Mouse (Mus musculus) myocyte (in vitro differentiated cells): ENCODE data around the gene Disp1. TPM values are rescaled to one million over a fixed set of nuclear protein-coding genes. Genes with fewer than 3 reads are reported as not detected.
A peak's percentile ranks its signal among the peaks of the same experiment; 100 is the strongest.

ENCODE experiments used
- H3K27me3 ChIP-seq: one replicate; pipeline ENCODE4 v1.6.1; 2011; ENCODE audit not compliant: control insufficient read depth, insufficient read depth, insufficient read length
- H3K36me3 ChIP-seq: one replicate; pipeline ENCODE4 v1.6.1; 2011; ENCODE audit not compliant: control insufficient read depth, insufficient read depth
- H3K4me2 ChIP-seq: one replicate; pipeline ENCODE4 v1.6.1; 2011; ENCODE audit warnings: low read depth, control low read depth
- H3K4me3 ChIP-seq: one replicate; pipeline ENCODE4 v1.5.1; 2011; ENCODE audit warnings: mild to moderate bottlenecking, control low read depth, moderate library complexity
- H3K79me2 ChIP-seq: one replicate; pipeline ENCODE4 v1.6.1; 2011; ENCODE audit not compliant: control insufficient read depth, insufficient read depth
- H3ac ChIP-seq: one replicate; pipeline ENCODE4 v1.6.1; 2011; ENCODE audit not compliant: control insufficient read depth, insufficient read length
- CEBPB ChIP-seq: IDR thresholded peaks from 2 replicates; pipeline ENCODE4 v1.6.1; 2011; ENCODE audit warnings: mild to moderate bottlenecking, moderate library complexity; ENCODE audit not compliant: poor library complexity, insufficient read depth, severe bottlenecking
- E2F4 ChIP-seq: IDR thresholded peaks from one replicate; pipeline ENCODE4 v1.6.1; 2011; ENCODE audit warnings: mild to moderate bottlenecking, control low read depth, moderate library complexity; ENCODE audit not compliant: insufficient read depth
- MAX ChIP-seq: IDR thresholded peaks from one replicate; pipeline ENCODE4 v1.6.1; 2011; ENCODE audit warnings: low read depth, mild to moderate bottlenecking, control low read depth
- MYOD1 ChIP-seq, 3 experiments: IDR thresholded peaks; one replicate each; pipeline ENCODE4 v1.6.1; 2011; ENCODE audit warnings: control low read depth in 2 of 3, low read depth in 2 of 3, mild to moderate bottlenecking in 2 of 3, moderate library complexity in 1 of 3; ENCODE audit not compliant: insufficient read length in 2 of 3, control insufficient read depth in 1 of 3
- MYOG ChIP-seq, 3 experiments: IDR thresholded peaks; one replicate each; pipeline ENCODE4 v1.6.1; 2011; ENCODE audit warnings: control low read depth in 2 of 3, low read depth in 2 of 3, mild to moderate bottlenecking in 2 of 3; ENCODE audit not compliant: insufficient read length in 2 of 3, control insufficient read depth in 1 of 3, insufficient read depth in 1 of 3
- POLR2A ChIP-seq: IDR thresholded peaks from one replicate; pipeline ENCODE4 v1.6.1; 2011; ENCODE audit warnings: low read depth, mild to moderate bottlenecking, control low read depth, moderate library complexity; ENCODE audit not compliant: insufficient read length
- POLR2AphosphoS2 ChIP-seq: IDR thresholded peaks from one replicate; pipeline ENCODE4 v1.6.1; 2011; ENCODE audit warnings: low read depth, control low read depth; ENCODE audit not compliant: insufficient read length
- REST ChIP-seq: IDR thresholded peaks from one replicate; pipeline ENCODE4 v1.6.1; 2011; ENCODE audit warnings: mild to moderate bottlenecking, control low read depth, moderate library complexity; ENCODE audit not compliant: insufficient read depth, insufficient read length
- SRF ChIP-seq: IDR thresholded peaks from one replicate; pipeline ENCODE4 v1.6.1; 2011; ENCODE audit warnings: low read depth; ENCODE audit not compliant: control insufficient read depth, insufficient read length
- TCF12 ChIP-seq: IDR thresholded peaks from one replicate; pipeline ENCODE4 v1.6.1; 2011; ENCODE audit warnings: mild to moderate bottlenecking, control low read depth; ENCODE audit not compliant: poor library complexity, insufficient read depth, severe bottlenecking
- TCF3 ChIP-seq: IDR thresholded peaks from one replicate; pipeline ENCODE4 v1.6.1; 2011; ENCODE audit warnings: low read depth, control low read depth; ENCODE audit not compliant: insufficient read length
- USF1 ChIP-seq: IDR thresholded peaks from one replicate; pipeline ENCODE4 v1.6.1; 2011; ENCODE audit warnings: low read depth, mild to moderate bottlenecking, control low read depth, moderate library complexity
- polyA plus RNA-seq: library from polyadenylated mRNA; unstranded; fragments of >200 nt; fragmentation: generic; extraction: Trizol; gene quantifications from one replicate; pipeline ENCODE4 v1.2.1, GENCODE M21; 2012; ENCODE audit warnings: missing spikeins

The Disp1 gene
- polyA plus RNA-seq, 1 experiment = 23.5 TPM

GRCm38 (mm10) chr1:183194151-183194550 is 27.2 kb downstream of the Disp1 start:
- peaks cover 6% of the 10 kb centered on the region for H3K79me2 ChIP-seq
- TF ChIP-seq MYOG (IDR thresholded peaks at IDR 0.05; ENCODE audit: control insufficient read depth in 1 of 3, insufficient read depth in 1 of 3, insufficient read length in 2 of 3, low read depth in 2 of 3) (no peak), MAX (no peak), E2F4 (no peak), CEBPB (no peak), TCF3 (no peak), REST (no peak), POLR2AphosphoS2 (no peak), MYOD1 (IDR thresholded peaks at IDR 0.05; ENCODE audit: control insufficient read depth in 1 of 3, insufficient read length in 2 of 3, low read depth in 2 of 3) (no peak), USF1 (no peak), SRF (no peak), POLR2A (no peak), TCF12 (no peak)
- no peaks in the 10 kb centered on the region for H3K27me3 ChIP-seq
- H3K4me2 ChIP-seq = peak overlapping the region; percentile 89
- peak overlapping the region; percentile 6 for H3K4me3 ChIP-seq
- H3K36me3 ChIP-seq = no peaks in the 10 kb centered on the region
- H3ac ChIP-seq = no peak overlapping the region

DNA sequence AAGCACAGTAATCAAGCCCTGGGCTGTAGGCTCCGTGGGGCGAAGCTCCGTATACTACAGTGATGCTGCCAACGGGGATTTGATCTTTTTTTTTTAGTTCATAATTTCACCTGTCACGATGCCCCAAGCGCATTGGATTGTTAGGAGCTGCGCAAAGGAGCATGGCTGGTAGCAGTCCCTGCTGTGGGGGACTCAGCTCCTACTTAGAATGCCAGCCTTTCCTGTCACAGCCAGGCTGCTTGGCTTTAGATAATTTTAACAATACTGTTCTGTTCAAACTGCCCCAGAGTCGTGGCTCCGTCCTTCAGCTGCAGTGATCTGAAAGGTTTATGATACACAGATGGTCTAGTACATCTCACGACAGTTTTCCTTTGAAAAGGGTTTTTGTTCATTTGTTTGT is 29.9 kb downstream of the Disp1 start:
- Histone ChIP-seq H3K36me3 (peaks cover 3% of the 10 kb centered on the region), H3K79me2 (no peaks in the 10 kb centered on the region), H3ac (no peak overlapping the region), H3K4me3 (no peak overlapping the region), H3K27me3 (no peaks in the 10 kb centered on the region), H3K4me2 (no peak overlapping the region)
- no peak for TF ChIP-seq SRF
- TF ChIP-seq TCF3 = no peak
- TF ChIP-seq POLR2A = no peak
- TF ChIP-seq CEBPB = no peak
- TF ChIP-seq MYOG (IDR thresholded peaks at IDR 0.05; ENCODE audit: control insufficient read depth in 1 of 3, insufficient read depth in 1 of 3, insufficient read length in 2 of 3, low read depth in 2 of 3) = no peak
- TF ChIP-seq MAX = no peak
- TF ChIP-seq TCF12 = no peak
- TF ChIP-seq REST = no peak
- TF ChIP-seq MYOD1 (IDR thresholded peaks at IDR 0.05; ENCODE audit: control insufficient read depth in 1 of 3, insufficient read length in 2 of 3, low read depth in 2 of 3) = no peak

- TF ChIP-seq POLR2A = no peak
- TF ChIP-seq MYOD1 (IDR thresholded peaks at IDR 0.05; ENCODE audit: control insufficient read depth in 1 of 3, insufficient read length in 2 of 3, low read depth in 2 of 3) = no peak
- TF ChIP-seq MYOG (IDR thresholded peaks at IDR 0.05; ENCODE audit: control insufficient read depth in 1 of 3, insufficient read depth in 1 of 3, insufficient read length in 2 of 3, low read depth in 2 of 3) = no peak
- no peak for TF ChIP-seq TCF12
- TF ChIP-seq TCF3 = no peak
- TF ChIP-seq E2F4 = no peak
- no peak for TF ChIP-seq CEBPB
- TF ChIP-seq SRF = no peak
- no peak for TF ChIP-seq USF1
- TF ChIP-seq MAX = no peak
- no peak for TF ChIP-seq REST
- TF ChIP-seq POLR2AphosphoS2 = no peak
- Histone ChIP-seq H3K27me3 (no peaks in the 10 kb centered on the region), H3ac (no peak overlapping the region), H3K4me2 (no peak overlapping the region), H3K4me3 (no peak overlapping the region), H3K36me3 (peaks cover 3% of the 10 kb centered on the region), H3K79me2 (no peaks in the 10 kb centered on the region)
These were observed 30.9 kb downstream of the Disp1 start for GRCm38 (mm10) chr1:183190456-183190855.

DNA sequence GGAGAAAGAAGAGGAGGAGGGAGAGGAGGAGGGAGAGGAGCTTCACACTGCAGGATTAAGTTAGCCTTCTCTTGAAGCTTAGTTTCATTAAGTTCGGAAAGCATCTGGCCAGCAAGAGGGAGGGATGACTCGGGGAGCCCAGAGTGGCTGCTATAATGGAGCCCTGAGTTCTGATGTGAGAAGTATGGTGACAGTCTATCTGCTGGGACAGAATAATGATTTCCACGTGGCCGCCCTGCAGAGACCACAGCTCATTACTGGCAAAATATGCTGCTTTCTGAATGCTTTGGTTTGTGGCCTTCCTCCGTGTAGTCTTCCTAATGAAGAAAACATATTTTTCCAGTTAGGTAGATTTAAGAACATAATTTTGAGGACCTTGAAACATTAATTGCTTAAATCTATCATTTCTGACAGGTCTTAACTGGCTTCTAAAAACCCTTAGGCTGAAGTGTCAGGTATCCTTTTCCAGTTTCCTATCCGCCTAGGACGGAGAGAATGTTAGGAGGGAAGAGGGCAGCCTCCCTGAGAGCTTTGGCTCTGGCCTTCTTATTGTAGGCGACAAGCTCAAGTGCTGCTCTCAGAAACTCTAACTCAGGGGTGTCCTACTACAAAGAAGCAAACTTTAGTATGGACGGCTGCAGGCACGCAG is 32.2 kb downstream of the Disp1 start:
- no peak for TF ChIP-seq TCF12
- no peak for TF ChIP-seq MYOD1 (IDR thresholded peaks at IDR 0.05; ENCODE audit: control insufficient read depth in 1 of 3, insufficient read length in 2 of 3, low read depth in 2 of 3)
- no peak for TF ChIP-seq MYOG (IDR thresholded peaks at IDR 0.05; ENCODE audit: control insufficient read depth in 1 of 3, insufficient read depth in 1 of 3, insufficient read length in 2 of 3, low read depth in 2 of 3)
- no peak for TF ChIP-seq SRF
- no peak for TF ChIP-seq USF1
- TF ChIP-seq REST = no peak
- no peak for TF ChIP-seq POLR2AphosphoS2
- TF ChIP-seq MAX = no peak
- TF ChIP-seq POLR2A = no peak
- TF ChIP-seq CEBPB = no peak
- Histone ChIP-seq H3ac (no peak overlapping the region), H3K27me3 (no peaks in the 10 kb centered on the region), H3K4me3 (no peak overlapping the region), H3K79me2 (no peaks in the 10 kb centered on the region), H3K36me3 (peaks cover 3% of the 10 kb centered on the region), H3K4me2 (no peak overlapping the region)
